Mouse (Mus musculus) embryonic fibroblast, embryonic 13.5 days (primary cell): ENCODE results near the gene Slc39a11. TPM values are rescaled to one million over a fixed set of nuclear protein-coding genes. Genes with fewer than 3 reads are reported as not detected.

ENCODE experiments used
- H3K27ac ChIP-seq: 2 replicates; pipeline ENCODE4 v1.5.1; 2012; ENCODE audit warnings: low read length, control low read depth, inconsistent platforms; ENCODE audit not compliant: insufficient read depth
- H3K4me1 ChIP-seq: 2 replicates; pipeline ENCODE4 v1.6.1; 2011; ENCODE audit warnings: low read length; ENCODE audit not compliant: control insufficient read depth, insufficient read depth
- H3K4me3 ChIP-seq: 2 replicates; pipeline ENCODE4 v1.5.1; 2011; ENCODE audit warnings: mild to moderate bottlenecking, control low read depth, low read length; ENCODE audit not compliant: insufficient read depth
- CTCF ChIP-seq: IDR thresholded peaks from 2 replicates; pipeline ENCODE4 v1.5.1; 2011; ENCODE audit warnings: mild to moderate bottlenecking, control low read depth, low read length, moderate library complexity, borderline replicate concordance; ENCODE audit not compliant: insufficient read depth
- POLR2A ChIP-seq: IDR thresholded peaks from 2 replicates; pipeline ENCODE4 v1.6.1; 2011; ENCODE audit warnings: low read depth, mild to moderate bottlenecking, control low read depth, low read length, moderate library complexity
- polyA plus RNA-seq: library from polyadenylated mRNA; stranded (reverse); fragments of >200 nt; gene quantifications from 2 replicates; pipeline ENCODE4 v1.2.4, GENCODE M21; 2011; ENCODE audit warnings: low read depth; ENCODE audit not compliant: missing spikeins, insufficient read length

Slc39a11 gene
- polyA plus RNA-seq, 1 experiment = 21.4 TPM

- Histone ChIP-seq H3K27ac (no peak overlapping the region), H3K4me3 (no peak overlapping the region), H3K4me1 (no peaks in the 10 kb centered on the region)
- TF ChIP-seq CTCF = no peak
- TF ChIP-seq POLR2A = no peak
Observed at GRCm38 (mm10) chr11:113431161-113431560, 218.7 kb downstream of the Slc39a11 start.

DNA sequence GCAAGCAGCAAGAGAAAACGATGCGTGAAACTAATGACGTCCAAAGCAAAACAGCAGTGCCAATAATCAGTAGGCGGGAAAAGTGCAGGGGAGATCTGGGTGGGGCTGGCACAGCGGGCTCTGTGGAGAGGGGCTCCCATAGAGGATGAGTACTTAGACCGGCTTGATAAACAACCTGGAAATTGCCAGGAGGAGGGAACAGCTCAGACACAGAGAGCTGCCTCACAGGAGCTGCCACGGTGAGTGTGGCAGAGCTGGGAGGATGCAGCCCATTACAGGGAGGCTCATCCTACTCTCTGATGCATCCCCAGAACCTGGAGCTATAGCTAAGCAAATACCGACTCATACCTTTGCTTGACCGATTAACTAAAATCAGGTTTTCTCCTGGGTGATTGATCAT, 224.0 kb downstream of the Slc39a11 start:
- Histone ChIP-seq H3K4me1 (no peaks in the 10 kb centered on the region), H3K4me3 (no peak overlapping the region), H3K27ac (no peak overlapping the region)
- no peak for TF ChIP-seq POLR2A
- TF ChIP-seq CTCF = no peak

DNA sequence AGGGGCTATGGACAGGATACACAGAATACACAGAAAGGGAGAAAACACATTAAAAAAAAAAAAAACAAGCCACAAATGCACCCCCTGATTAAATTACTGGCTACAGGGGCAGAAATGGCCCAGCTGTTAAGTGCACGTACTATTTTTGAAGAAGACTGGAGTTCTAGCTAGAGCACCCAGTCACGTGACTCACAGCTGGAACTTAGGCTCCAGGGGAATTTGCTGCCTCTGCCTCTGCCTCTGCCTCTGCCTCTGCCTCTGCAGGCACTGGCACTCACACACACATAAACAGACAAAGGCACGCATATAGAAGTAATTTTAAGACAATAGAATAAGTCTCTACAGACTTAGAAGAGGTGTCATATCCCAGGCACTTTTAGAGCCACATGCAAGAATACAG, 224.4 kb downstream of the Slc39a11 start:
- Histone ChIP-seq H3K27ac (no peak overlapping the region), H3K4me1 (no peaks in the 10 kb centered on the region), H3K4me3 (no peak overlapping the region)
- TF ChIP-seq CTCF = no peak
- TF ChIP-seq POLR2A = no peak

GRCm38 (mm10) chr11:113424765-113425164, 225.1 kb downstream of the Slc39a11 start:
- no peak overlapping the region for H3K27ac ChIP-seq
- no peak overlapping the region for H3K4me3 ChIP-seq

DNA sequence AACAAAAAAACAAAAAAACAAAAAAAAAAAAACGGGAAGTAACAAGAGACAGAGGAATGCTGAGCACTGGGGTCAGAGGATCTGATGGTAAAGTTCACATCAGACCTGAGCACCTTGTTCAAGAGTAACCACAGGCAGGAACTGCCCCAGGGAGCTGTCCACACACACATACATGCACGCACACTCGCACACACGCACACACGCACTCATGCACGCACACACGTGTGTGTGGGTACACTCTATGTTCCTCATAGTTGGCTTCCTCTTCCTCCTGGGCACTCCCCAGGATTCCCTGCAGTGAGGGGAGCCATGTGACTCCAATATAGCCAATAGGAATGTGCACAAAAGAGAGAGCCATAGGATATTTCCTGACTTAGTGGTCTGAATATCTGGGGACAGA, 227.3 kb downstream of the Slc39a11 start:
- TF ChIP-seq CTCF (no peak), POLR2A (no peak)
- no peak overlapping the region for H3K4me3 ChIP-seq
- H3K4me1 ChIP-seq = no peaks in the 10 kb centered on the region
- no peak overlapping the region for H3K27ac ChIP-seq

More at GRCm38 (mm10) chr11:113424765-113425164, 225.1 kb downstream of the Slc39a11 start:
- H3K4me1 ChIP-seq = no peaks in the 10 kb centered on the region
- no peak for TF ChIP-seq CTCF
- no peak for TF ChIP-seq POLR2A

GRCm38 (mm10) chr11:113418921-113419655, 230.8 kb downstream of the Slc39a11 start:
- Histone ChIP-seq H3K4me1 (no peaks in the 10 kb centered on the region), H3K4me3 (no peak overlapping the region), H3K27ac (no peak overlapping the region)
- TF ChIP-seq CTCF (no peak), POLR2A (no peak)

GRCm38 (mm10) chr11:113417948-113418347, 231.9 kb downstream of the Slc39a11 start:
- TF ChIP-seq POLR2A (no peak), CTCF (no peak)
- no peaks in the 10 kb centered on the region for H3K4me1 ChIP-seq
- no peak overlapping the region for H3K27ac ChIP-seq
- no peak overlapping the region for H3K4me3 ChIP-seq

- no peak overlapping the region for H3K27ac ChIP-seq
- no peak overlapping the region for H3K4me3 ChIP-seq
- no peaks in the 10 kb centered on the region for H3K4me1 ChIP-seq
- TF ChIP-seq CTCF = no peak
- no peak for TF ChIP-seq POLR2A
Observed at GRCm38 (mm10) chr11:113412545-113412944, 237.3 kb downstream of the Slc39a11 start.

DNA sequence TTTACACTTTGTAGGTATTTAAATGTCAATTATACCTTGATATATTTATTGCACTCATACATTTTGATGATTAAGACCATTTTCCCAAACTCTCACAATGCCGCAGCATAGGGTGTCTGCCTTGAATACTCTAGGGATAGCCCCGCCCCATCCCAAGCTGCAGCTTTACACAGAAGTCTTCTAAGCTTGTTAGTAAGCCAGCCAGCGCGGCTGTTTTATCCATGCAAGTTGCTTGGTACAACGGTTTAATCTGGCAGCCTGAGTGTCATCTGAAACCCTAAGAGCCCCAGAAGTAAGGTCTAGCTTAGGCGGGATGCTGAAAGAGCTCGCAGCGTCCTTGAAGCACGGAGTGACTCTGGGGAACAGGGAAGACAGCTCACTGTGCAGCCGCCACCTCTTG, 238.1 kb downstream of the Slc39a11 start:
- TF ChIP-seq POLR2A (no peak), CTCF (no peak)
- H3K27ac ChIP-seq = no peak overlapping the region

DNA sequence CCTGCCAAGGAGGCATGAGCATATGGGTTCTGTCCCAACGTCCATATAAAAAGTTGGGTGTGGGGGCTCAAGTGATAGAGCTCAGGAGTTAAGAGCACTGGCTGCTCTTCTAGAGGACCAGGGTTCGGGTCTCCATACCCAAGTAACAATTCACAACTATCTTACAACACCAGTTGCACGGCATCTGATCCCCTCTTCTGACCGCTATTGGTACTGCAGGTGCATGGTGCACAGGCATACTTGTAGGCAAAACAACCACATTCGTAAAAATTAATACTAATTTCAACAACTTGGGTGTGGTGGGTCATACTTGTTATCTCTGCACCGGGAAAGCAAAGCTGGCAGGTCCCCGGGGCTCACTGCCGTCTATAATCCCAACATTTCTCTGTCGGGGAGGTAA, 240.8 kb downstream of the Slc39a11 start:
- H3K4me1 ChIP-seq = no peaks in the 10 kb centered on the region
- no peak overlapping the region for H3K27ac ChIP-seq
- TF ChIP-seq POLR2A (no peak), CTCF (no peak)
- H3K4me3 ChIP-seq = no peak overlapping the region

More for the DNA sequence above, 238.1 kb downstream of the Slc39a11 start:
- H3K4me3 ChIP-seq = no peak overlapping the region
- no peaks in the 10 kb centered on the region for H3K4me1 ChIP-seq
